Mouse (Mus musculus) spleen, adult 2 months (tissue): ENCODE measurements around the gene Krtap12-1. TPM values are rescaled to one million over a fixed set of nuclear protein-coding genes. Genes with fewer than 3 reads are reported as not detected.
"Not testable (repeated sequence)": the region's sequence is repeated elsewhere in the genome, so short reads cannot be mapped to it uniquely, and the experiment has no call there.

Source experiments
- DNase-seq, 2 experiments: peaks; one replicate each; pipeline versions ENCODE4 v3.0.0 to v3.0.0-alpha.2; 2012 to 2021; ENCODE audit warnings: low spot score in 2 of 2, low read depth in 1 of 2
- H3K27ac ChIP-seq: fragments of 200-500 bp; 2 replicates; pipeline ENCODE4 v1.5.1; 2012; ENCODE audit warnings: low read length, inconsistent platforms; ENCODE audit not compliant: insufficient read depth
- H3K27me3 ChIP-seq: fragments of 200-500 bp; 2 replicates; pipeline ENCODE4 v1.6.1; 2012; ENCODE audit warnings: mild to moderate bottlenecking, moderate library complexity, low read length, inconsistent platforms; ENCODE audit not compliant: control insufficient read depth, insufficient read depth
- H3K36me3 ChIP-seq: fragments of 200-500 bp; 2 replicates; pipeline ENCODE4 v1.6.1; 2012; ENCODE audit warnings: mild to moderate bottlenecking, low read length, inconsistent platforms; ENCODE audit not compliant: control insufficient read depth, insufficient read depth
- H3K4me1 ChIP-seq: fragments of 200-500 bp; 2 replicates; pipeline ENCODE4 v1.6.1; 2011; ENCODE audit warnings: inconsistent platforms; ENCODE audit not compliant: control insufficient read depth, insufficient read depth, insufficient read length
- H3K4me3 ChIP-seq: fragments of 200-500 bp; 2 replicates; pipeline ENCODE4 v1.5.1; 2011; ENCODE audit warnings: mild to moderate bottlenecking, inconsistent platforms; ENCODE audit not compliant: insufficient read depth, insufficient read length; ENCODE audit errors: extremely low read depth
- CTCF ChIP-seq: fragments of 200-500 bp; IDR thresholded peaks from 2 replicates; pipeline ENCODE4 v1.5.1; 2011; ENCODE audit warnings: mild to moderate bottlenecking, inconsistent platforms; ENCODE audit not compliant: insufficient read depth, insufficient read length, insufficient replicate concordance; ENCODE audit errors: extremely low read depth
- POLR2A ChIP-seq: fragments of 200-500 bp; IDR thresholded peaks from 2 replicates; pipeline ENCODE4 v1.6.1; 2011; ENCODE audit warnings: low read depth, low read length, inconsistent platforms
- WGBS: fragments of 180-500 bp; shearing (Covaris S2); methylation state at CpG from one replicate; pipeline ENCODE4 v1.1.7; 2018; 5-methylcytosine and 5-hydroxymethylcytosine counted together
- polyA plus RNA-seq: library from polyadenylated mRNA; depleted of rRNA; stranded (reverse); fragments of >200 nt; gene quantifications from 2 replicates; pipeline ENCODE4 v1.2.3, GENCODE M21; 2012; rRNA removed

The Krtap12-1 gene
- not detected in 2 replicates for polyA plus RNA-seq

- H3K27me3 ChIP-seq, H3K36me3 ChIP-seq, H3K4me3 ChIP-seq, H3K4me1 ChIP-seq, H3K27ac ChIP-seq, DNase-seq: not testable (repeated sequence)
- WGBS = 89% methylated on average over 1 of the region's 1 CpGs
These were observed at the start of gene Krtap12-1 for GRCm38 (mm10) chr10:77720299-77720698. Gene Krtap12-1, plus strand, starts transcription at chr10:77720599.

DNA sequence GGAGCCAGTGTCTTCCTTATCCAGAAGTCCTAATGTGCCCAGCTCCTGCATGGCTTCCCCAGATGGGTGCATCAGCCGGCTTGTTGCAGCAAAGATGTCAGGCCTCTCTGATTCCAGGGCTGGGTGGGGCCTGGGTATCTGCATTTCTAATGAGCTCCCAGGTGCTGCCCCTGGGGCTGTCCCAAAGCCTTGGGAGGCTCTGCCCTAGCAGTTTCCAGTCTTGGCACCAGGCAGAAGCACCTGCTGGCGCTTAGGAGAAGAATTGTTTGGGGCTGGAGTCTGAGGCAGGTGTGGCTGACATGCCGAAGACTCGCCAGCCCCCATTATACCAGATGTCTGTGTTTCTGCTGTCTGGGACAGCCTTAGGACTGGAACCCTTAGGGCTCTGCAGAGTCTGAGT is 49.7 kb upstream of the Krtap12-1 start:
- TF ChIP-seq POLR2A (no peak), CTCF (no peak)
- no peak for DNase-seq
- no peaks in the 10 kb centered on the region for H3K36me3 ChIP-seq
- H3K27me3 ChIP-seq = no peaks in the 10 kb centered on the region
- H3K4me3 ChIP-seq = no peak overlapping the region
- H3K4me1 ChIP-seq = peaks cover 8% of the 10 kb centered on the region; the same call in 1 of the 2 replicates
- WGBS = 79% methylated on average over 4 of the region's 4 CpGs
- no peak overlapping the region for H3K27ac ChIP-seq

DNA sequence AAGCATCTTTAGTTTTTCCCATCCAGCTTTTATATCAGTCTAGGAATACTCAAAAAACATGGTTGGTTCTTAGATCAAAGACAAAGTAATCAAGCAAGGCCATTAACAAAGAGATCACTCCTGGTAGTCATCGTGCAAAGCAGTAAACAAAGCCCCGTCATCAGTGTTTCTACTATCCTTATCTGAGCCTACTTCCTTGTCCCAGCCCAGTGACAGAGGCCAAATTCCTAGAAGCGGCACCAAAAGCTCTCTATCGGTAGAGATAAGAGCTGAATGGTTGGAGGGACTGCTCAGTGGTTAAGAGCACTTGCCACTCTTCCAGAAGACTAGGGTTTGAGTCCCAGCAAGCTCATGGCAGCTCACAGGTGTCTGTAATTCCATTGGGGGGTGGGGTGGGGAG is 48.9 kb upstream of the Krtap12-1 start:
- Histone ChIP-seq H3K4me3 (no peak overlapping the region), H3K36me3 (no peaks in the 10 kb centered on the region), H3K4me1 (peaks cover 8% of the 10 kb centered on the region; the same call in 1 of the 2 replicates), H3K27me3 (no peaks in the 10 kb centered on the region), H3K27ac (no peak overlapping the region)
- TF ChIP-seq POLR2A (no peak), CTCF (no peak)
- 52% methylated on average over 4 of the region's 4 CpGs for WGBS
- DNase-seq = no peak

GRCm38 (mm10) chr10:77673765-77674164 is 46.6 kb upstream of the Krtap12-1 start:
- Histone ChIP-seq H3K36me3 (no peaks in the 10 kb centered on the region), H3K4me1 (peaks cover 8% of the 10 kb centered on the region; the same call in 1 of the 2 replicates)

GRCm38 (mm10) chr10:77677562-77677961 is 42.8 kb upstream of the Krtap12-1 start:
- peaks cover 8% of the 10 kb centered on the region; the same call in 1 of the 2 replicates for H3K4me1 ChIP-seq
- DNase-seq = no peak
- H3K27ac ChIP-seq = no peak overlapping the region
- peaks cover 6% of the 10 kb centered on the region; the same call in 1 of the 2 replicates for H3K27me3 ChIP-seq
- H3K4me3 ChIP-seq = no peak overlapping the region
- TF ChIP-seq CTCF (no peak), POLR2A (no peak)
- WGBS = 2% methylated on average over 35 of the region's 35 CpGs
- H3K36me3 ChIP-seq = no peaks in the 10 kb centered on the region

More at GRCm38 (mm10) chr10:77673765-77674164, 46.6 kb upstream of the Krtap12-1 start:
- peaks cover 6% of the 10 kb centered on the region; the same call in 1 of the 2 replicates for H3K27me3 ChIP-seq
- no peak overlapping the region for H3K27ac ChIP-seq
- no peak for TF ChIP-seq POLR2A
- 35% methylated on average over 13 of the region's 13 CpGs for WGBS
- DNase-seq = peak; percentile 18 to 55
- no peak overlapping the region for H3K4me3 ChIP-seq

DNA sequence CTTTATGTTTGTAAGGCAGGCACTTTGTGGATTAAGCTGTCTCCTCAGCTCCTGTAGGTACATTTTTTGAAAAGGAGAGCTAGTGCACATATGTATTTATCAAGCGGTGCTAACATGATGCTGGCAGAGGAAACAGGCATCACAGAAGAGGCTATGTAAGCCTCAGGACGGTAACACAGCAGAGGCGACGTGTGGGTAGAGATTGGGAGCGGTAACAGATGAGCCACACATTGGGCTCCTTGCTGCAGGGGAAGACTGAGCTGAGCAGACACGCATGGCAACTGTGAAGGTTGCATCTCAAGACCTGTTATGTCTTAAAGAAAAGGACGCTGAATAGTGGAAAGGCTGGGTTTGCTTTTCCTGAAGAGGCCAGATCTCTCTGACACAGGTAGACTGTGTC is 37.4 kb upstream of the Krtap12-1 start:
- Histone ChIP-seq H3K27me3 (peaks cover 2% of the 10 kb centered on the region; the same call in 1 of the 2 replicates), H3K36me3 (no peaks in the 10 kb centered on the region), H3K4me1 (no peaks in the 10 kb centered on the region), H3K27ac (no peak overlapping the region), H3K4me3 (no peak overlapping the region)
- no peak for TF ChIP-seq CTCF
- TF ChIP-seq POLR2A = no peak
- DNase-seq = no peak
- 79% methylated on average over 7 of the region's 7 CpGs for WGBS

GRCm38 (mm10) chr10:77684181-77684580 is 36.2 kb upstream of the Krtap12-1 start:
- TF ChIP-seq CTCF (no peak), POLR2A (no peak)
- Histone ChIP-seq H3K4me3 (no peak overlapping the region), H3K27me3 (peaks cover 2% of the 10 kb centered on the region; the same call in 1 of the 2 replicates), H3K4me1 (no peaks in the 10 kb centered on the region), H3K36me3 (no peaks in the 10 kb centered on the region), H3K27ac (no peak overlapping the region)
- WGBS = 30% methylated on average over 8 of the region's 8 CpGs
- DNase-seq = no peak
